Mouse (Mus musculus) spleen, adult 2 months (tissue): ENCODE data around the gene Camk1d.

Experiments
- CTCF ChIP-seq: fragments of 200-500 bp; IDR thresholded peaks from 2 replicates; pipeline ENCODE4 v1.5.1; 2011; ENCODE audit warnings: mild to moderate bottlenecking, inconsistent platforms; ENCODE audit not compliant: insufficient read depth, insufficient read length, insufficient replicate concordance; ENCODE audit errors: extremely low read depth
- POLR2A ChIP-seq: fragments of 200-500 bp; IDR thresholded peaks from 2 replicates; pipeline ENCODE4 v1.6.1; 2011; ENCODE audit warnings: low read depth, low read length, inconsistent platforms

- TF ChIP-seq POLR2A (no peak), CTCF (no peak)
Measured at GRCm38 (mm10) chr2:5649226-5649625, 65.1 kb downstream of the Camk1d start.
